Mouse (Mus musculus): ENCODE measurements around the gene Krcc1. TPM values are rescaled to one million over a fixed set of nuclear protein-coding genes. Genes with fewer than 3 reads are reported as not detected.
"Not testable (repeated sequence)": the region's sequence is repeated elsewhere in the genome, so short reads cannot be mapped to it uniquely, and the experiment has no call there.

Gene Krcc1
- polyA plus RNA-seq, 1 experiment from 2014 or later: 26.6 TPM

GRCm38 (mm10) chr6:71321826-71322283, 50.4 kb downstream of the Krcc1 start, which contains the start of gene Smyd1:
Gene Smyd1 (minus strand): TSS chr6:71322233.
- no peak for ATAC-seq (ENCODE audit: low FRiP score, low read depth)
- no peaks in the 10 kb centered on the region for H3K27me3 ChIP-seq (replicated peaks)
- H3K9ac ChIP-seq: no peak within 1 kb of the TSS
- WGBS: 86% methylated on average over 3 of the region's 3 CpGs
- H3K4me1 ChIP-seq: no peaks in the 10 kb centered on the region
- H3K4me2 ChIP-seq (replicated peaks): no peak within 1 kb of the TSS
- no peaks in the 10 kb centered on the region for H3K36me3 ChIP-seq
- no peak within 1 kb of the TSS for H3K4me3 ChIP-seq
- no peak within 1 kb of the TSS for H3K27ac ChIP-seq
- no peaks in the 10 kb centered on the region for H3K9me3 ChIP-seq

- no peak for ATAC-seq (ENCODE audit: low FRiP score, low read depth)
- H3K4me1 ChIP-seq: no peaks in the 10 kb centered on the region
- H3K36me3 ChIP-seq: no peaks in the 10 kb centered on the region
- H3K9me3 ChIP-seq: no peaks in the 10 kb centered on the region
- no peak within 1 kb of the TSS for H3K27ac ChIP-seq
- WGBS: 92% methylated on average over 7 of the region's 7 CpGs
- H3K4me3 ChIP-seq: no peak within 1 kb of the TSS
- no peak within 1 kb of the TSS for H3K9ac ChIP-seq
- no peaks in the 10 kb centered on the region for H3K27me3 ChIP-seq (replicated peaks)
- H3K4me2 ChIP-seq (replicated peaks): no peak within 1 kb of the TSS
These were observed 51.0 kb downstream of the Krcc1 start, which contains the start of gene Cd8b1 for GRCm38 (mm10) chr6:71322491-71322921. Gene Cd8b1 (plus strand): TSS chr6:71322788.

GRCm38 (mm10) chr6:71324816-71325215, 53.3 kb downstream of the Krcc1 start:
- H3K27me3 ChIP-seq (replicated peaks): no peaks in the 10 kb centered on the region
- WGBS: 89% methylated on average over 9 of the region's 9 CpGs
- H3K27ac ChIP-seq: no peak overlapping the region
- H3K9ac ChIP-seq: no peak overlapping the region
- H3K9me3 ChIP-seq: no peaks in the 10 kb centered on the region
- H3K4me2 ChIP-seq (replicated peaks): no peak overlapping the region
- H3K4me1 ChIP-seq: no peaks in the 10 kb centered on the region
- no peak for ATAC-seq (ENCODE audit: low FRiP score, low read depth)
- no peaks in the 10 kb centered on the region for H3K36me3 ChIP-seq
- H3K4me3 ChIP-seq: no peak overlapping the region

- no peaks in the 10 kb centered on the region for H3K9me3 ChIP-seq
- ATAC-seq (ENCODE audit: low FRiP score, low read depth): no peak
- H3K4me3 ChIP-seq: no peak overlapping the region
- H3K27me3 ChIP-seq (replicated peaks): no peaks in the 10 kb centered on the region
- WGBS: 89% methylated on average over 6 of the region's 6 CpGs
- H3K27ac ChIP-seq: no peak overlapping the region
- no peaks in the 10 kb centered on the region for H3K4me1 ChIP-seq
- H3K36me3 ChIP-seq: no peaks in the 10 kb centered on the region
- H3K9ac ChIP-seq: no peak overlapping the region
- no peak overlapping the region for H3K4me2 ChIP-seq (replicated peaks)
These were observed 58.4 kb downstream of the Krcc1 start for GRCm38 (mm10) chr6:71329881-71330280.

GRCm38 (mm10) chr6:71330486-71330885, 59.0 kb downstream of the Krcc1 start:
- Histone ChIP-seq H3K4me2 (replicated peaks) (no peak overlapping the region), H3K27ac (no peak overlapping the region), H3K9me3 (no peaks in the 10 kb centered on the region), H3K4me3 (no peak overlapping the region), H3K36me3 (no peaks in the 10 kb centered on the region), H3K9ac (no peak overlapping the region), H3K27me3 (replicated peaks) (no peaks in the 10 kb centered on the region), H3K4me1 (no peaks in the 10 kb centered on the region)
- 90% methylated on average over 7 of the region's 7 CpGs for WGBS
- ATAC-seq (ENCODE audit: low FRiP score, low read depth): no peak

- not testable (repeated sequence) for ATAC-seq (ENCODE audit: low FRiP score, low read depth); H3K9ac ChIP-seq; H3K4me3 ChIP-seq; H3K4me2 ChIP-seq (replicated peaks); H3K27me3 ChIP-seq (replicated peaks); H3K27ac ChIP-seq; H3K36me3 ChIP-seq; H3K9me3 ChIP-seq; H3K4me1 ChIP-seq
- 77% methylated on average over 2 of the region's 4 CpGs for WGBS
These were observed 60.0 kb downstream of the Krcc1 start for GRCm38 (mm10) chr6:71331491-71331890.

GRCm38 (mm10) chr6:71332236-71332965, 60.9 kb downstream of the Krcc1 start:
- no peaks in the 10 kb centered on the region for H3K4me1 ChIP-seq
- no peak overlapping the region for H3K9ac ChIP-seq
- H3K4me2 ChIP-seq (replicated peaks): no peak overlapping the region
- no peak overlapping the region for H3K4me3 ChIP-seq
- H3K36me3 ChIP-seq: no peaks in the 10 kb centered on the region
- 87% methylated on average over 11 of the region's 11 CpGs for WGBS
- no peaks in the 10 kb centered on the region for H3K9me3 ChIP-seq
- no peaks in the 10 kb centered on the region for H3K27me3 ChIP-seq (replicated peaks)
- ATAC-seq (ENCODE audit: low FRiP score, low read depth): no peak
- H3K27ac ChIP-seq: no peak overlapping the region

GRCm38 (mm10) chr6:71333031-71333430, 61.6 kb downstream of the Krcc1 start:
- Histone ChIP-seq H3K4me2 (replicated peaks) (no peak overlapping the region), H3K4me3 (no peak overlapping the region), H3K9me3 (no peaks in the 10 kb centered on the region), H3K9ac (no peak overlapping the region), H3K27ac (no peak overlapping the region), H3K27me3 (replicated peaks) (no peaks in the 10 kb centered on the region), H3K4me1 (no peaks in the 10 kb centered on the region), H3K36me3 (no peaks in the 10 kb centered on the region)
- no peak for ATAC-seq (ENCODE audit: low FRiP score, low read depth)
- WGBS: 77% methylated on average over 3 of the region's 3 CpGs

GRCm38 (mm10) chr6:71333578-71334273, 62.2 kb downstream of the Krcc1 start:
- no peaks in the 10 kb centered on the region for H3K27me3 ChIP-seq (replicated peaks)
- H3K4me2 ChIP-seq (replicated peaks): no peak overlapping the region
- H3K4me3 ChIP-seq: no peak overlapping the region
- no peaks in the 10 kb centered on the region for H3K4me1 ChIP-seq
- no peaks in the 10 kb centered on the region for H3K9me3 ChIP-seq
- no peak overlapping the region for H3K27ac ChIP-seq
- ATAC-seq (ENCODE audit: low FRiP score, low read depth): no peak
- H3K9ac ChIP-seq: no peak overlapping the region
- WGBS: 89% methylated on average over 11 of the region's 11 CpGs
- H3K36me3 ChIP-seq: no peaks in the 10 kb centered on the region

Small RNAs within 50 kb of the gene (microRNA-seq; reads per million reads assigned to microRNA genes)
- 18.4 reads per million, percentile 28 among the genes with 10 or more reads in this experiment for gene Mir8112

Other genes starting within 250 kb of the Krcc1 start
- gene Thnsl2, start 127.2 kb upstream of the Krcc1 start, polyA plus RNA-seq (2016; fragmentation: Nextera tagmentation; extraction: Ambion mirVana): 4.6 and 5.4 TPM in 2 replicates
- gene Fabp1, start 71.8 kb upstream of the Krcc1 start, polyA plus RNA-seq (2016; fragmentation: Nextera tagmentation; extraction: Ambion mirVana): not detected in 2 replicates
- gene Smyd1, start 50.6 kb downstream of the Krcc1 start, polyA plus RNA-seq (2016; fragmentation: Nextera tagmentation; extraction: Ambion mirVana): 2.0 and 2.8 TPM in 2 replicates
- gene Cd8b1, start 51.1 kb downstream of the Krcc1 start, polyA plus RNA-seq (2016; fragmentation: Nextera tagmentation; extraction: Ambion mirVana): 0.27 TPM in 1 of 2 replicates, not detected in the other
- gene Cd8a, start 101.8 kb downstream of the Krcc1 start, polyA plus RNA-seq (2016; fragmentation: Nextera tagmentation; extraction: Ambion mirVana): not detected in 2 replicates
- 15.2 and 17.4 TPM in 2 replicates for gene Rmnd5a, start 169.0 kb downstream of the Krcc1 start, polyA plus RNA-seq (2016; fragmentation: Nextera tagmentation; extraction: Ambion mirVana)
- gene Rnf103, start 222.2 kb downstream of the Krcc1 start, polyA plus RNA-seq (2016; fragmentation: Nextera tagmentation; extraction: Ambion mirVana): 27.0 and 28.4 TPM in 2 replicates